In genomic region chr8:117862318-117862717, GRCm38 (mm10) we compare ENCODE assay signal across 17 mouse cellular contexts.
DNase-seq lines count a peak whose midpoint lies in the region; TF ChIP-seq lines count a peak whose summit lies in the region.
"Had no signal": no experiment of that assay in that cellular context is flagged by ENCODE, and none has a peak within 500 bp of the region (broad histone marks: within the 10 kb centered on the region; RNA-seq: fewer than 3 reads in every experiment).

No protein-coding gene starts in this region.

- H3K4me3 ChIP-seq in gastrocnemius, adult 2 months: no peak overlapping the region
- H3K4me3 ChIP-seq in small intestine, adult 2 months (ENCODE audit: low read depth, low read length): no peak overlapping the region
- H3K4me3 ChIP-seq: hindbrain, embryonic 12.5 days; limb, embryonic 10.5 days; liver, embryonic 15.5 days; midbrain, embryonic 10.5 days had no signal

- TF ChIP-seq CTCF in gastrocnemius, adult 2 months (IDR thresholded peaks at IDR 0.05): peak; percentile 22; the same call in 1 of the 2 replicates
- TF ChIP-seq CTCF in small intestine, adult 2 months (IDR thresholded peaks at IDR 0.05; ENCODE audit: extremely low read depth, insufficient read length, insufficient replicate concordance, low read depth, low read length): 0 out of 2 replicates have a peak, but pooled peaks have one; percentile 6

- no peaks in the 10 kb centered on the region for H3K27me3 ChIP-seq in small intestine, adult 2 months (ENCODE audit: control insufficient read depth, insufficient read depth, low read length)

- H3K36me3 ChIP-seq in small intestine, adult 2 months (ENCODE audit: control insufficient read depth, insufficient read depth, low read length): no peaks in the 10 kb centered on the region
- H3K36me3 ChIP-seq: hindbrain, embryonic 12.5 days; limb, embryonic 10.5 days; liver, embryonic 15.5 days; midbrain, embryonic 10.5 days had no signal

- peaks cover 7% of the 10 kb centered on the region; the same call in 1 of the 2 replicates for H3K4me1 ChIP-seq in small intestine, adult 2 months (ENCODE audit: control insufficient read depth, insufficient read depth, insufficient read length, low read length)
- H3K4me1 ChIP-seq: liver, embryonic 15.5 days had no signal

- 68% methylated on average over 2 of the region's 2 CpGs for WGBS in small intestine, adult 2 months

- no peak for TF ChIP-seq POLR2A in small intestine, adult 2 months (IDR thresholded peaks at IDR 0.05; ENCODE audit: low read depth, low read length)

- intact Hi-C loops in gastrocnemius, adult 2 months (cut with DNase I): loop anchor here (10.0 kb wide), 1 partner anchor 218 kb away; no protein-coding TSS in a partner anchor
- intact Hi-C loops in gastrocnemius, postnatal 36 days (cut with DNase I): loop anchor here (10.0 kb wide), 1 partner anchor 218 kb away; no protein-coding TSS in a partner anchor
- intact Hi-C loops in left cerebral cortex, postnatal 14 days (cut with DNase I): loop anchor here (5.0 to 10.0 kb wide), 2 partner anchors 90 to 218 kb away; no protein-coding TSS in a partner anchor

- H3K27ac ChIP-seq in gastrocnemius, adult 2 months: no peak overlapping the region
- no peak overlapping the region for H3K27ac ChIP-seq in small intestine, adult 2 months (ENCODE audit: insufficient read depth, low read depth, low read length)
- H3K27ac ChIP-seq: hindbrain, embryonic 12.5 days; limb, embryonic 10.5 days; liver, embryonic 15.5 days; midbrain, embryonic 10.5 days had no signal

- no peak for DNase-seq in gastrocnemius, adult 2 months
- no peak for DNase-seq in gastrocnemius, postnatal 36 days
- DNase-seq in left cerebral cortex, postnatal 14 days (ENCODE audit: low spot score in 2 of 2): peak; percentile 7 to 53
- no peak for DNase-seq in left cerebral cortex, adult 8-10 months (ENCODE audit: low spot score in 2 of 2)
- peak; percentile 5 for DNase-seq in adipocyte (ENCODE audit: low spot score)
- no peak for DNase-seq in gastrocnemius, postnatal 25 days
- DNase-seq: B cell, adult 2 months; cerebellum, adult 9-11 months; kidney, adult 18-20 months; kidney, postnatal 25 days; lung, postnatal 14 days; thymus, postnatal 4 days had no signal

Comparison
In these comparisons a context has a peak if more than half of its experiments do, and no peak if none do; other contexts are left out.
1. DNase-seq: peak in left cerebral cortex, postnatal 14 days (2 of 2) and adipocyte (single experiment); none in gastrocnemius, adult 2 months (single experiment), gastrocnemius, postnatal 36 days (0 of 2), left cerebral cortex, adult 8-10 months (0 of 2) and gastrocnemius, postnatal 25 days (single experiment).